Mouse (Mus musculus) embryonic fibroblast, embryonic 13.5 days (primary cell): ENCODE results near the gene Fras1.

ENCODE experiments used
- CTCF ChIP-seq: IDR thresholded peaks from 2 replicates; pipeline ENCODE4 v1.5.1; 2011; ENCODE audit warnings: mild to moderate bottlenecking, control low read depth, low read length, moderate library complexity, borderline replicate concordance; ENCODE audit not compliant: insufficient read depth
- POLR2A ChIP-seq: IDR thresholded peaks from 2 replicates; pipeline ENCODE4 v1.6.1; 2011; ENCODE audit warnings: low read depth, mild to moderate bottlenecking, control low read depth, low read length, moderate library complexity

DNA sequence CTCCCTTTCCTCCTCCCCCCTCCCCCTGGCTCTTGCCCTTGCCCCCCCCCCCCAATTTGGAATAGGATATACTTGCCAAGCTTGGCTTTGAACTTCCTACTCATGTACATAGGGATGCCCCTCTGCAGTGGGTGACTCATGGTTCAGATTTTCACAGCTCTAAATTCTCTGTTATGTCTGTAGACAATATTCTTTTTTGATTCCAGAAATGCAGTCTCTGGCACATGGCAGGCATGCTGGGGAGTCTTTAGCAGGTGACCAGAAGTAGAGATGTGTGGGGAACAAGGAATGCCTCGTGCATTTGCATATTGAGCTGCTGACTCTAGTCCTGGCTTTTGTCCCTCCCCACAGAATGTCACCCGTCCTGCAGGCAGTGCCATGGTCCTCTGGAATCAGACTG, 244.3 kb downstream of the Fras1 start:
- TF ChIP-seq CTCF (no peak), POLR2A (no peak)
